Mouse (Mus musculus) hindbrain, postnatal 0 days (tissue): ENCODE data around the gene Mrs2. TPM values are rescaled to one million over a fixed set of nuclear protein-coding genes. Genes with fewer than 3 reads are reported as not detected.
A peak's percentile ranks its signal among the peaks of the same experiment; 100 is the strongest.
"Not testable (repeated sequence)": the region's sequence is repeated elsewhere in the genome, so short reads cannot be mapped to it uniquely, and the experiment has no call there.

Experiments used
- ATAC-seq: fragments of 200-750 bp; cut with Nextera tagmentation; 2 replicates; pipeline ENCODE4 v1.8.0; 2017; ENCODE audit warnings: mild to moderate bottlenecking, moderate TSS enrichment, moderate library complexity
- DNase-seq: peaks from one replicate; pipeline ENCODE4 v3.0.0-alpha.2; 2015; ENCODE audit warnings: low spot score
- H3K27ac ChIP-seq: fragments of 300-500 bp; sonication (generic); 2 replicates; pipeline ENCODE4 v1.5.1; 2014; ENCODE audit warnings: mild to moderate bottlenecking
- H3K27me3 ChIP-seq: fragments of 300-500 bp; sonication (generic); 2 replicates; pipeline ENCODE4 v1.6.1; 2014; ENCODE audit warnings: low read length, mixed read lengths; ENCODE audit not compliant: insufficient read depth
- H3K36me3 ChIP-seq: fragments of 300-500 bp; sonication (generic); 2 replicates; pipeline ENCODE4 v1.6.1; 2014; ENCODE audit warnings: low read length, mixed read lengths; ENCODE audit not compliant: insufficient read depth
- H3K4me1 ChIP-seq: fragments of 300-500 bp; sonication (generic); 2 replicates; pipeline ENCODE4 v1.6.1; 2014; ENCODE audit warnings: antibody characterized with exemption, low read length, mixed read lengths; ENCODE audit not compliant: insufficient read depth
- H3K4me2 ChIP-seq: fragments of 300-500 bp; sonication (generic); 2 replicates; pipeline ENCODE4 v1.6.1; 2014; ENCODE audit warnings: low read depth, mild to moderate bottlenecking, low read length, moderate library complexity, mixed read lengths
- H3K4me3 ChIP-seq: fragments of 300-500 bp; sonication (generic); 2 replicates; pipeline ENCODE4 v1.5.1; 2014; ENCODE audit warnings: low read length
- H3K9ac ChIP-seq: fragments of 300-500 bp; sonication (generic); replicated peaks from 2 replicates; pipeline ENCODE4 v1.6.1; 2014; ENCODE audit warnings: mild to moderate bottlenecking, low read length, moderate library complexity, mixed read lengths
- H3K9me3 ChIP-seq: fragments of 300-500 bp; sonication (generic); 2 replicates; pipeline ENCODE4 v1.6.1; 2016; ENCODE audit warnings: low read length, mixed read lengths
- CTCF ChIP-seq: IDR thresholded peaks from 2 replicates; pipeline ENCODE4 v1.5.1; 2016; ENCODE audit warnings: antibody characterized with exemption, control low read depth, low read depth
- WGBS: fragments of 180-500 bp; shearing (Covaris S2); extraction: QIAGEN DNeasy Blood & Tissue Kit; methylation state at CpG from one replicate; pipeline ENCODE4 v1.1.7; 2014; 5-methylcytosine and 5-hydroxymethylcytosine counted together
- polyA plus RNA-seq: library from polyadenylated mRNA; unstranded; fragments of >200 nt; fragmentation: Nextera tagmentation; extraction: Ambion mirVana; gene quantifications from 2 replicates; pipeline ENCODE4 v1.2.1, GENCODE M21; 2015
- total RNA-seq: library from RNA; depleted of rRNA; stranded (reverse); fragments of >200 nt; gene quantifications from 2 replicates; pipeline ENCODE4 v1.2.3, GENCODE M21; 2014

Gene Mrs2
- total and polyA plus RNA-seq, 2 experiments from 2014 or later = 12.7 to 27.2 TPM

DNA sequence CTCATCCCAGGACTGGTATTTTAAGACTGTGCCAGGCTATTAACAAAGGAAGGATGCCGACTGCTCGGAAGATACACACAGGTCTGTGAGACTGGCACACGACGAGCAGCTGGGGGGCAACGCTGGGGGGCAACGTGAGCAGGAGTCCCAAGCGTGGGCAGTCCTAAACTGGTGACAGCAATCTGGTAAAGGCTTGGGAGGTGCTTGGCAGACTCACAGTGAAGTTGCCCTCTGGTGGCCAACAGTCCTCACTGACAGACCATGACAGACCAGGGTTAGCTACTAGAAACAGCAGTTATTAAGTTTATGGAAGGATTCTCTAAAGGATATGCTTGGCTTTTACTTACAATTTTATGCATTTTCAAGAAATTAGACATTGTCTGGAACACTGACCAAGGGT is 31.8 kb downstream of the Mrs2 start:
- Histone ChIP-seq H3K9ac (no peak overlapping the region), H3K36me3 (peaks cover 13% of the 10 kb centered on the region; the same call in 1 of the 2 replicates), H3K4me2 (no peak overlapping the region), H3K4me3 (no peak overlapping the region), H3K27me3 (no peaks in the 10 kb centered on the region), H3K4me1 (no peaks in the 10 kb centered on the region), H3K27ac (no peak overlapping the region), H3K9me3 (no peaks in the 10 kb centered on the region)
- ATAC-seq (peak; percentile 88), DNase-seq (peak; percentile 86)
- TF ChIP-seq CTCF = peak; percentile 89
- 14% methylated on average over 7 of the region's 7 CpGs for WGBS

DNA sequence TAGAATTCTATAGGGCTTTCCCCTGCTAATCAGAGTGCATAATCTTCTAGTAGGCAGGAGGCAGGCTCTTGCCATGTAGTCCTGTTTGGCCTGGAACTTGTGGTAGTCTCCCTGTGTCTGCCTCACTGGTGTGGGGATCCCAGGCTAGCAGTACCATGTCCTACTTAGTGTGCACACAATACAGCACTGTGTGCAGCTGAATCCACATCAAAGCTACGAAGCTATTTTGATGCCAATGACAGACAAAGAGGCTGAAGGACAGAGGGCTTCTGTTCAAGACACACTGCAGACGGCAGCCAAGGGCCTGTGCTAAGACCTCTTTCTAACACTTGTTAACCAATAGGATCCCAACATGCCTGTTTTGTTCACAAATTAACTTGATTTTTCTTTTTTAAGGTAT is 34.7 kb downstream of the Mrs2 start:
- peaks cover 7% of the 10 kb centered on the region; the same call in 1 of the 2 replicates for H3K36me3 ChIP-seq
- H3K4me3 ChIP-seq = no peak overlapping the region
- peak; percentile 90 for ATAC-seq
- no peak overlapping the region for H3K9ac ChIP-seq
- no peak overlapping the region for H3K4me2 ChIP-seq
- peak overlapping the region; percentile 15; the same call in 1 of the 2 replicates for H3K27ac ChIP-seq
- TF ChIP-seq CTCF = no peak
- peak; percentile 66 for DNase-seq
- H3K27me3 ChIP-seq = no peaks in the 10 kb centered on the region
- H3K4me1 ChIP-seq = no peaks in the 10 kb centered on the region
- H3K9me3 ChIP-seq = no peaks in the 10 kb centered on the region
- WGBS = 35% methylated on average over 2 of the region's 2 CpGs

DNA sequence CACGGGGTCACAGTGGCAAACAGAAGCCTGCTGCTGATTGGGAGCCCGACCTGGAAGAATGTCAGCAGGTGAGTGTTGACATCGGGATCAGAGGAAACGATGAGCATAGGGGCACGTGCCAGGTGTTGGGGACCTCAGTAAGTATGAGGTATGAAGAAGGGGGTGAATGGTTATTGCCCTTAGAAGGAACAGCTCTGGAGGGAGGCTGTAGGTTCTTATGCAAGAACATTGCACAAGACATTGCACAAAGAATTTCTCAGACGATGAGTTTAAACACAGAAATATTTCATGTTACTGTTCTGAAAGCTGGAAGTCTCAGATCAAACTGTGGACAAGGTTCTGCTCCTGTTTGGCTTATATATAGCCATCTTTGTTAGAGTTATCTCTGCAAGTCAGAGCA is 39.1 kb downstream of the Mrs2 start:
- WGBS = 90% methylated on average over 6 of the region's 6 CpGs
- H3K27me3 ChIP-seq = no peaks in the 10 kb centered on the region
- ATAC-seq = no peak
- no peak overlapping the region for H3K27ac ChIP-seq
- H3K9me3 ChIP-seq = no peaks in the 10 kb centered on the region
- no peak for TF ChIP-seq CTCF
- no peaks in the 10 kb centered on the region for H3K36me3 ChIP-seq
- no peak for DNase-seq
- no peak overlapping the region for H3K4me2 ChIP-seq
- no peaks in the 10 kb centered on the region for H3K4me1 ChIP-seq
- H3K4me3 ChIP-seq = no peak overlapping the region
- no peak overlapping the region for H3K9ac ChIP-seq

DNA sequence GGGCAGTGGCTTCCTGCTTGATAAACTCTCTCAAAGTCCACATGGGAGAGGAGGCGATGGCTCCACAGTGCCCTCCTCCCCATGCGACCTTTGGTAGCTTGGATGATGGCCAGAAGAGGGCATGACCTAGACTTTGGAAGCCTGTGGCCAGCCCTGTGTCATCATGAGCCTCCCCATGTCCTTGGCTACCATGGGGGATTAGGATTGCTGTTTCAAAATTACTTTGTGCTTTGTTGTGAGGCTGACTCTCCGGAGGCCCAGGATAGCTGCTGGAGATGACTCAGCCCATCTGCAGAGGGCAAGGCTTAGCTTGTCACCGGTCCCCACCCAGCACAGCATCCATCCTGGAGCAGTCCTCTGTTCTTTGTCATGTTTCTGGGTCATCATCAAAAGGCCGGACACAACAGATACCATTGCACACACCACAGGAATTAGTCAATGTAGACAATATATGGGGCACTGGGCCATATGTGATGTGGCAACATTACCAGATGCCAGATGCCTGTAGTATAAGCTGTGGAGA is 42.3 kb downstream of the Mrs2 start:
- no peaks in the 10 kb centered on the region for H3K36me3 ChIP-seq

DNA sequence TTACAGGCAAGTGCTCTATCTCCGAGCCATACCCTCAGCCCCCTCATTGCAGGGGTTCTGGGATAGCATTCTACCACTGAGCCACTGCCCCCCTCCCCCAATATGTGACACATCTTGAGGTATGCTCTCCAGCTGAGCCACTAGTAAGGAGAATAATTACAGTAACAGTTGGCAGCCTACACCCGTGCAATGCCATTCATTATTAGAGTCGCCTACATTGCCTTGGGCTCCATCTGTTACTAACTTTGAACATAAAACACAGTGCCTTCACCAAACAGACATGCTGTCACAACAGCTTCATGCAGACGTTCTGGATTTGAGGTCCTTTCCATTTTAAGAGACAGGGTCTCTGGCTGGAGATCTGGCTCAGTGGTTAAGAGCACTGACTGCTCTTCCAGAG is 43.8 kb downstream of the Mrs2 start:
- no peak overlapping the region for H3K4me3 ChIP-seq
- H3K27ac ChIP-seq = no peak overlapping the region
- H3K4me1 ChIP-seq = no peaks in the 10 kb centered on the region
- no peaks in the 10 kb centered on the region for H3K9me3 ChIP-seq
- no peak overlapping the region for H3K9ac ChIP-seq
- peak; percentile 42; the same call in 1 of the 2 replicates for ATAC-seq
- no peak for DNase-seq
- no peaks in the 10 kb centered on the region for H3K27me3 ChIP-seq
- TF ChIP-seq CTCF = no peak
- H3K4me2 ChIP-seq = no peak overlapping the region
- no peaks in the 10 kb centered on the region for H3K36me3 ChIP-seq
- WGBS = 49% methylated on average over 4 of the region's 4 CpGs

More for the DNA sequence above, 42.3 kb downstream of the Mrs2 start:
- DNase-seq (no peak), ATAC-seq (no peak)
- no peak for TF ChIP-seq CTCF
- H3K4me2 ChIP-seq = no peak overlapping the region
- WGBS = 78% methylated on average over 5 of the region's 5 CpGs
- H3K4me3 ChIP-seq = no peak overlapping the region
- H3K27ac ChIP-seq = no peak overlapping the region
- no peaks in the 10 kb centered on the region for H3K4me1 ChIP-seq
- H3K9ac ChIP-seq = no peak overlapping the region
- H3K9me3 ChIP-seq = no peaks in the 10 kb centered on the region
- H3K27me3 ChIP-seq = no peaks in the 10 kb centered on the region

DNA sequence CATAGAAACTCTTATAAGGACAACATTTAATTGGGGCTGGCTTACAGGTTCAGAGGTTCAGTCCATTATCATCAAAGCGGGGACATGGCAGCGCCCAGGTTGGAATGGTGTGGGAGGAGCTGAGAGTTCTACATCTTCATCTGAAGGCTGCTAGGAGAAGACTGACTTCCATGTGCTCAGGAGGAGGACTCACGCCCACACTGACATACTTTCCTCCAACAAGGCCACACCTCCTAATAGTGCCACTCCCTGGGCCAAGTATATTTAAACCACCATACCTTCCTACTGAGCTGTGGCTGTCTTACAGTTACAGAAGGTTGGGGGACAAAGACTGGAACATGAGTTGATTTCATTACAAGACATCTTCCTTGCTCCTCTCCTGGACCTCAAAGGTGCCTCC is 48.4 kb downstream of the Mrs2 start:
- not testable (repeated sequence) for H3K27me3 ChIP-seq, H3K36me3 ChIP-seq, H3K27ac ChIP-seq, H3K9ac ChIP-seq, H3K9me3 ChIP-seq, ATAC-seq, DNase-seq, H3K4me3 ChIP-seq, H3K4me2 ChIP-seq, H3K4me1 ChIP-seq
- 89% methylated on average over 3 of the region's 3 CpGs for WGBS

DNA sequence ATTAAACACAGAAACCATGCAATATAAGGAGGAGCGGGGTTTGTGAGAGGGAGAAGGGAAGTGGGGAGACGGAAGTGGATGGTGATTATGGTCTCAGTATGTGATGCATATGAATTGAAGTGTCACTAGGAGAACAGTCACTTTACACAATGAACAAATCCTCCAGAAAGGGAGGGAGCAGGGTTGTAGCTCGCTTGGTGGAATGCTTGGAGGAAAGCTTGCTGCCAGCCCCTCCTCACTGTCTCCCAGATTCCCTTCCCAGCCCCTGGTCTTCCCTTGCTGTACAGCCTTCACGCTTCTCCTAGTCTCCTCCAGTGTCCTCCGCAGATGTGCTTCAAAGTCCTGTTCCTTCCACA is 54.4 kb downstream of the Mrs2 start:
- Histone ChIP-seq H3K27me3 (no peaks in the 10 kb centered on the region), H3K36me3 (no peaks in the 10 kb centered on the region), H3K9me3 (no peaks in the 10 kb centered on the region), H3K27ac (peak overlapping the region; percentile 64; the same call in 1 of the 2 replicates), H3K9ac (peak overlapping the region; percentile 33; the same call in 1 of the 2 replicates), H3K4me3 (peak overlapping the region; percentile 29), H3K4me1 (peaks cover 4% of the 10 kb centered on the region; the same call in 1 of the 2 replicates), H3K4me2 (peak overlapping the region; percentile 52)
- peak; percentile 66 for ATAC-seq
- no peak for TF ChIP-seq CTCF
- WGBS = 38% methylated on average over 5 of the region's 5 CpGs
- DNase-seq = no peak
